Mouse (Mus musculus): ENCODE measurements around the gene Mybbp1a.

- TF ChIP-seq POLR2A (IDR thresholded peaks at IDR 0.05; ENCODE audit: low read depth, low read length) = no peak
- no peak for TF ChIP-seq CTCF (IDR thresholded peaks at IDR 0.05; ENCODE audit: extremely low read depth, insufficient read length, insufficient replicate concordance, low read depth, low read length)
Measured at GRCm38 (mm10) chr11:72419006-72419405, 22.1 kb upstream of the Mybbp1a start.
